Mouse (Mus musculus): ENCODE measurements around the gene Tmem132d.

Gene Tmem132d

DNA sequence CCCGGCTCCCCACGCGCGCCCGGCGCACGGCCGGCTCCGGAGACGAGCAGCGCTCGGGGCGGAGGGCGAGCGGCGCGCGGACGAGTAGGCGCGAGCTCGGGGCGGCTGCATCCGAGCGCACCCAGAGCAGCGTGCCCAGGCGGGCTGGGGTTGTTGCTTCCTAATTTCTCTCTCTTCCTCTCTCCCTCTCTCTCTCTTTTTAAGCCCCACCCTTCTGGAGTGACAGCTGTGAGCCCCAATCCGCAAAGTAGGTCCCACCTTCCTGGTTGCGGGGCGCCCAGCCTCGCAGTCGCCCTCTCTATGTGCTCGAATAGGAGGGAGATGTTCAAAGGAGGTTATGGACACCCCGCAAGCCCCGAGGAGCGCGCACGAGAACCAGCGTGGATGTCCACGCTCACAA, at the start of gene Tmem132d:
TSS of gene Tmem132d (minus strand) at position 162 of the 400 bp plus-strand sequence.
- DNase-seq (ENCODE audit: low spot score), result no peak

DNA sequence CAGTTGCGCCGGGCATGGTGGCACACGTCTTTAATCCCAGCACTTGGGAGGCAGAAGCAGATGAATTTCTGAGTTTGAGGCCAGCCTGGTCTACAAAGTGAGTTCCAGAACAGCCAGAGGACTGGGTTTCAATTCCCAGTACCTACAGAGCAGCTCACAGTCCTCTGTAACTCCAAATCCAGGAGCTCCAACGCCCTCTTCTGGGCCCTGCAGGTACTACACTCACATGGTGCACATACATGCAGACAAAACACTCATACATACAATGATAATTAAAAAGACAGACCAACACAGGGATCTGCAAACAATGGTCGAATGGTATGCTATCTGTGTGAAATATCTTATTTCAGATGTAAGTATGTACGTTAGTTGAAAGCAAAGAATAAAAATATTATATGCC, 47.9 kb upstream of the Tmem132d start:
- DNase-seq (ENCODE audit: low spot score), result no peak

DNA sequence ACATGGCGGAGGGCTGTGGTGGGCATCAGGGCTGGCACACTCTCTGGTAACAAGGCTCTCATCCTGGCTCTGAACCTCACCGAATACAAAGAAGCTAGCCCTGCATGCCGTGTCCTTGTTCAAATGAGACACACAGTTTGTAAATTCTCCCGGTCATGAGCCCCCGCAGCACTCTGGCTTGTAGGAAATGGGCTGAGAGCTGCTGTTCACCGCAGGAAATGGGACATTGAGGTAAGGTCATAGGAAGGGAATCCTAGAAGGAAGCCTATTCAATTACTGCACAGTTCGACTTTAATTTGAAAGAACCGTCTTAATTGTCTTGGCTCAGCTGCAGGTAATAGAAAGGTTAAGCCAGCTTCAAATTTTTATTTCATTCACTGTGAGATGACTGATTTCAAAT, 42.5 kb upstream of the Tmem132d start:
- DNase-seq (ENCODE audit: low spot score), result no peak

DNA sequence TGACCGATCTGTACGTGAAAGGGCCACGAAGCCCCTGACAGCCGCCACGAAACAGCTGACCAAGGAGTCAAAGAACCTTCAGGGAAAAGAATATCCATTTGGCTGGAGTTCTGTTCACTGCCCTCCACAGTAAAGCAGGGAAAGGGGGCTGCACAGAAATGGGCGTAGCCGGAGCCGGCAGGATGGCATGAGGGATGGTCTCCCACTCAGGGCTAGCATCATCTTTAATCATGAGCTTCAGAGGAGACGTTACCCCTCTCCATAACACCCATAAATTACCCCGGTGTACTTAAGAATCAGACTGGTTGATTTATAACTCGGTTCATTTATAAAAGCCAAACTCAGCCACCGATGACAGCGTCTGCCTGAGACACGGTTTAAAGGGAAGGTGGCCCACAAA, 36.9 kb upstream of the Tmem132d start:
- no peak for DNase-seq (ENCODE audit: low spot score)

DNA sequence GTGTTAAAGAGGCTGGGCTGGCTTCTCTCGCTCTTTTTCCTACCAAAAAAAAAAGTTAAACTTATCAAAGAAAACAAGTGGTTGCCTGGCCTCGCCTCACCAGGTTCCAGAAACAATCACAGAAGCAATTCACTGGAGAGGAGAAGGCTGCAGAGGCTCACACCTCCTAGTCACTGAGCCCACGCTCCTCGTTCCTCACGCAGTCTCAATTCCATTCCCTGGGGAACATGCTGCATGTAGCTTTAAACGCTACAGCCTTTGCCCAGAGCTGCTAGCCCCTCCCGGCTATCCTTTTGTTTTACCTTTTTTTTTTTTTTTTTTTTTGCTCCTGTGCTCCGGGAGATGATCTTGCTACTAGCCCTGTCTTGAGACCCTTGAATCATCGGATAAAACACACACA, 31.6 kb upstream of the Tmem132d start:
- no peak for DNase-seq (ENCODE audit: low spot score)

DNA sequence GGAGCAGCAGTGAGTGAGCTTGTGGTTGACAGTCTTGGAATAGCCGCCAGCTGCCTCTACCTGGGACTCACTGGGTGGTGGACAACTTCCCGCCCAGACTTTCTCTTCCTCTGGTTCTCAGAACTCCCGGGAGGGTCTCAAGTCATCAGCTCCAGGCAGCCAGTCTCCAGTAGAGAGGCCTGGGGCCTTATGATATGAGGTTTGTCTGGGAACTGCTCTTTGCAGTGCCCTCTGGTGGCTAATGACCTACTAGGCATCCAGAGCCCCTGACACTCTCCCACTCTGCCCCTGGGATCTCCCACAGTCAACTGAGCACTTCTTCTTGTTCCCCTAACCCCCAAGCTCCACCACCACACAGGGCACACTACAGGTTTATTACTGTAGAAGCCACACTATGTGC, 27.7 kb upstream of the Tmem132d start:
- no peak for DNase-seq (ENCODE audit: low spot score)

DNA sequence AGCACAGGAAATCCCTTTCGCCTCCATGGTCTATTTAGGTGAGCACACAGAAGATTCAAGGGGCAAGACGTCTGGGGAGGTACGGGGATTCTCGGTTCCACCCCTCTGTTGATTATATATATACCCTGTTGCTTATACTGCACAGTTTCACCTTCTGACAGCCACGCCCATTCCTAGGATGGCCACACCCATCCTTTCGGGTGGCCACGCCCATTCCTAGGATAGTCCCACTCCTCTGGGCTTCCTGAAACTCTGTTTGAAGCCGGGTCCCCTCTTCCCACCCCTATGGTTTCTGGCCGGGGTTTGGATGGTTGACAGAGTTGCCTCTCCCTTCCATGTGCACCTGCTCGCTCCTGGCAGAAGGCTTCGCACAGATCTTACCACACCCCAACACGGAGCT, 22.9 kb upstream of the Tmem132d start:
- no peak for DNase-seq (ENCODE audit: low spot score)

DNA sequence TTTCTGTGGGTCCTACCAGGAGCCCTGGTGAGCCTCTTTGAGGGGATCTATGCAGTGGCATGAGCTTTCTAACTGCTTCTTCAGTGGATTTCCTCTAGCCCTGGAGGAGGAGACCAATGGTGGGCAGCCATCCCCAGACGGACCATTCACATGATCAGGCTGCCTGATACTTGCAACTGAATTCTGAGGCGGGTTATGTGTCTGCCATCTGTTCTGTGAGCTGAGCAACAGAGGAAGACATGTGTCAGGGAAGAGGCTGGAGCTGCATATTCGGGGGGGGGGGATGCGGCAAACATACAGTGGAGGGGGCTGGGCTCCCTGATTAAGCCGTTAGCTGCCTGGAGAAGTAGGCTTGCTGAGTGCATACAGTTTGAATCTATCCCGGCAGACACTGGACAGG, 19.3 kb upstream of the Tmem132d start:
- DNase-seq (ENCODE audit: low spot score), result no peak

DNA sequence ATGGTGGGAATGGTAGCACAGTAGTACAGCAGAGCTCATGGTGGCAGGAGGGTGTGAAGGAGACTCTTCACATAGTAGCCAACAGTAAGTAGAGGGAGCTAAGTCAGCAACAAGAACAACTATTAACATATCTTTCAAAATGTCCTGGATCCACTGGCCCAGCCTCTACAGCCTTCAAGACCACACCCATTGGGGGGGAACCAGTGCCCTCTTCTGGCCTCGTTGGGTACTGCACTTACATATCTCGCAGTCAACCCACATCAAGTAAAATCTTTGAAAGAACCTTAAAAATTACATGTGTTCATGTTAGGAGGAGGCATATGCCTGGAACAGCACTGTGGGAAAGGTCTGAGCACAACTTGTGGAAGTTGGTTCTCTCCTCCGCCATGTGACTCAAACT, 17.9 kb upstream of the Tmem132d start:
- no peak for DNase-seq (ENCODE audit: low spot score)

DNA sequence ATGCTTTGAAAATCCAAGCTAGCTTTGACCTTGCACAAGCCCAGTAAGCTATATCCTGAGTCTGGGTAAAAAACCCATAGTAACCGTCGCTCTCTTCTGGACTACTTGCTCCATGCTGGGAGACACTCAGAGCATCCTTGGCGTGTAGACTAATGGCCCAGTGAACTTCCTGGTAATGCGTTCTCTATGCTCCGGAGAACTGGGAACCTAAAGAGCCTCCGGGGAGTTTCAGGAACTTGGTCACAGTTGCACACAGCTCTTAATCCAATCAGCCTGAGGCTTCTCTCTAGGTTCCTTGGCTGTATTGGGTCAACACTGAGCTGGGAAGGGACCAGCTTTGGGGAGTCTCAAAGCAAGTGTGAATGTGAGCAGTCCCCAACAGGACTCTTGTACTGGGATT, 12.0 kb upstream of the Tmem132d start:
- DNase-seq (ENCODE audit: low spot score), result no peak

DNA sequence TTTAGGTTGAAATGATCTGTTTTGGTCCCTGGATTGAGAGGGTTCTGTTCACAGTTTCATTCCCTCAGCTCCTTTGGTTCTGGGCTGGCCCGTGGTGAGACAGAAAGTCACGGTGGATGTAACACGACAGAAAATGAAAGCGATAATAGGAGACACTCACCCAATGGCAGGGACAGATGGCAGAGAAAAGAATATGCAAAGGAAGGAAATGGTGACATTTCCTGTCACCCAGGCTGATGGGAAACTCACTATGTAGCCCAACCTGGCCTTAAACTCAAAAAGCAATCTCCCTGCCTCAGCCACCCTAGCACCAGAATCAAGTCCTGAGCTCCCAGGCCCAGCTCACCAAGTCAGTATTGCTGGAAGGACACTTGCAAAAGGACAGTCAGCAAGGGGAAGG, 11.0 kb upstream of the Tmem132d start:
- no peak for DNase-seq (ENCODE audit: low spot score)

DNA sequence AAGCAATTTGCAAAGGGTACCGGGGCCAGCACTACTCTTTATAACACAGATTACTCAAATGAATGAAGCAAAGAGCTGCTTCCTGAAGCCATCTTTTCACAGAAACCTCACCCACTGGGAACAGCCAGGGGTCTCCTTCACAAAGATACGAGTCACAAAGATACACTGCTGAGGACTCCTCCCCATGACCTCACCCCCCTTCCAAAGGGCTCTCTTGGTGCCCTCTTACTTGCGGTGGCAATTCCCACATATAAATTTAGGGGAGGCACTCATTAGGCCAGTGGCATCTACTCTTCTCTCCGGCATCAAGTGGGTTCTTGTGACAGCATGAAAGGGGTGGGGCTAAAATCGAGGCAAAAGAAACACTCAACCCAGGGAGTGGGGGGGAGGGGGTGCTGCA, 8.2 kb upstream of the Tmem132d start:
- DNase-seq (ENCODE audit: low spot score), result no peak

DNA sequence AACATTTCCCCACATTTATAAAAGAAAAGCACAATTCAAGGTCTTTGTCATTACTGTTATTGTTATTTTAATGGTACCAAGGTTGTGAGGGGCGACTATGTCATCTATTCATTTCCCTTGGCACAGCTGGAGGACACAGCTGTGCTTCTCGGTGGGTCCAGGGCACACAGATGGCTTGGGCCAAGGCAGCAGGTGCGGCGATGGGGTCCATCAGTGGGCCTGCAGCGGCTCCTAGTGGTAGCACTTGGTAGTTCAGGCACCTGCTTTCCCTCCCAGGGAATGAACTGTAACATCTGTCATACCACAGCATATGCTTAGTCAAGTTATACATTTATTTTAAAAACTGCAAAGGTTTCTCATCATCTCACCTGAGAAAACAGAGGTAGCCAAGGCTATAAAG, 7.0 kb upstream of the Tmem132d start:
- DNase-seq (ENCODE audit: low spot score), result no peak

DNA sequence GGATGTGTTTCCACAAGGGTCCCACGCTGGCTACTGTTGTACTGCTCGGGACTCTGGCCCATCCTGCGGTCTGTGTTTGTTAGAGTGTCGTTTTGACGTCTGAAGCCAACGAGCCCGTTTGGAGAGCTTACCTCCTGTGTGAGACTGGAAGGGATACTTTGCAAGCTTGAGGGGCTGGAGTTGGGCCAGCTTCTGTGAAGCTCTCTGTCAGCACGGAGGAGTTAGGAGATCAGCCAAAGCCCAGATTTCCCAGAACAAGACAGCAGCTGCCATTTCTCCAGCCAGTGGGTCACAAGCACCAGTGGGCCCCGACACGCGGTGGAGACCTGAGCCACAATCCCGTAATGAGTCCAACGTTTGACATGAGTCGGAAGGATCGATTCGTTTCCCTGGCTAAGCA, 5.2 kb upstream of the Tmem132d start:
- no peak for DNase-seq (ENCODE audit: low spot score)

DNA sequence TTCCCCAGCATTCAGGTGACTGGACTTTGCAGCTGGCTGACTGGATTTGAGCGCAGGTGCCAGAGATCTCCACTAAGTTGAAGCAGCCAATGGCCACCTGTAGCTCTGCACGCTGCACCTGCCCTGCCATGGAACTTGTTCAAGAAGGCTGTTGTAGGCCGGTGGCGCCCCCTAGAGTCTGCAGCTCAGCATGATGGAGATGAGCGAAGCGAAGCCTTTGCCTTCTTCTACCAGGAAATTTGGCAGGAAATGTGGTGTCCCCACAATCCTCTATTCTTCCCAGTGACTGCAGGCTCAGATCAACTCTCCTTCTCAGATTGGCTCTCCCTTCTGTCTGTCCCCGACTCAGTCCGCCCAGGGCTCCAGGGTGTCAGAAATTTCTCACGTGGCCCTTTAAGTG, 4.0 kb upstream of the Tmem132d start:
- DNase-seq (ENCODE audit: low spot score), result no peak

DNA sequence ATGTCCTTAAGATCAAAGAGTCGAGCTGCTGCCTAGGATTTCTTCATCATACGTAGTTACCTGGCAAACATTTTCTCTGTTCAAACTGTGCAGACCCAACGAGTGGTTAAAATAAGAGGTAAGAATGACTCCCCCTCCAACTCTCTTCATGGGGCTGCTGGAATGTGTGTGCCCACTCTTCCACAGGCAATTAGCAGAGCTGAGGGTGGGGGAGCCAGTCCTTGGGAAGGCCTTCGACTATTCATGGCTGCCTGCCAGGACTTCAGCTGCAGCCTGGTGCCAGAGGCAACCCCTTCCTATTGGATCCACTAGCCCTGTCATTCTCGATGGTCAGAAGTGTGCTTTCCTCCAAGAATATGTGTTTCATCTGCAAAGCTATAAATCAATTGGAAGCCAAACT, 2.8 kb upstream of the Tmem132d start:
- DNase-seq (ENCODE audit: low spot score), result no peak

DNA sequence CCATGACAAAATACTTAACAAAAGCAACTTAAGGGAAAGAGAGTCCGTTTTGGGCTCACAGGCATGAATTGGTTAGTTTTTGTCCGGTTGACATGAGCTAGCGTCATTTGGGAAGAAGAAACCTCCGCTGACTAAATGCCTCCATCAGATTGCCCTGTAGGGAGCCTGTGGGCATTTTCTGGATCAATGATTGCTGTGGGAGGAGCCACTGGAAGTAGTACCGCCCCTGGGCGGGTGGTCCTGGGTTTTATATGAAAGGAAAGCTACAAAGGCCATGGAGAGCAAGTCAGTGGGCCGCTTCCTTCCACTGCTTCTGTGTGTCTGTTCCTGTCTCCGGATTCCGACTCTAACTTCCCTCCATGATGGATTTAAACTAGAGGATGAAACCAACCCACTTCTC, 909 bp upstream of the Tmem132d start:
- DNase-seq (ENCODE audit: low spot score), result no peak

DNA sequence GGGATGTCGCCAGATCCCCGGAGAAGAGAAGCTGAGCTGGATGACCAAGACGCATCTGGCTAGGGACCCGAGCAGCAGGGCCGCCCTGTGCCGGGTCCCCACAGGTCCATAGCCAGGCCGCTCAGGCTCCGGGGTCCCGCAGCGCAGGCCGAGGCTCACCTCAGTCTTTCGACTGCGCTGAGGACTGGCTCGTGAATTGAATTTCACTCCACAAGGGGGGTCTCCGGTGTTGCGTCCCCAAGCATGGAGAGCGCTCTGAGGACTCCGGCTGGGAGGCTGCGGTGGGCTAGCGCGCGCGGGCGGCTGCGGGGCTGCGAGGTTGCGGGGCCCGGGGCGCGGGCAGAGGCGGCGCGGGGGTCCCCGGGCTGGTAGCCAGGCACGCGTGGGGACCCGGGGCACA, 455 bp downstream of the Tmem132d start:
- no peak for DNase-seq (ENCODE audit: low spot score)

DNA sequence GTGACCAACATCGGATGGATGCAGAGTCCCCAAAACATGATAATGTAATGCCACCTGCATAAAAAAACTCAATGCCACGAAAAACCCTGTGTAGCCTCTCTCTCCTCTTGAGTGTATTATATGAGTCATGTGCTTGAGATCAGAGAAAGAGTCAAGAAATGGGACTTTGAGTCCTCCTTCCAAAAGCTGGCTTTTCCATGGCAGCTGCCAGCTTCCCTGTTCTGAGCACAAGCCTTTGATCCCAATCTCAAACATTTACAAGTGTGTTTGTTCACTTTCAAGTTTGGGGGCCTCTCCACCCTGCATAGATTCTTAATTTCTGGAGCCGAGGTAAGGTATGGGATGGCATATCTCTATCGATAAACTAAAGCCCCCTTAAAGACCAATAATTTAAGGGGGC, 8.2 kb downstream of the Tmem132d start:
- no peak for DNase-seq (ENCODE audit: low spot score)

DNA sequence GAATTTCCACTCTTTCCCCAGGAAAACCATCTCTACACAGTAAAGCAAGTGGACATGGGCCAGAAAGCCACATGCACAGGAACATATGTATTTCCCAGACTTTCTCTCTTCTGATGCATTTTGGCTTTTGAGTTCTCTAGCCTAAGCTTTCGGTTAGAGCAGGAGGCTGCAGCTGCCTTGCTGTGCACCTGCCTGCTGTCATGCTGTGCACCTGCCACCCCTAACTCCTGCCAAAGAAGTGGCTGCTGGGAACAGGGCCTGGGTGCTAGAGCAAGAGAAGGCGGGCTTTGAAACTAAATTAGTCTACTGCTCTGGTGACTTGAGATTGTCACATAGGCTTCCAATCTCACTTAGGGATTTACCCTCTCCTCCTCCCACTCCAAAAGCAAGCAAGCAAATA, 8.7 kb downstream of the Tmem132d start:
- DNase-seq (ENCODE audit: low spot score), result no peak

DNA sequence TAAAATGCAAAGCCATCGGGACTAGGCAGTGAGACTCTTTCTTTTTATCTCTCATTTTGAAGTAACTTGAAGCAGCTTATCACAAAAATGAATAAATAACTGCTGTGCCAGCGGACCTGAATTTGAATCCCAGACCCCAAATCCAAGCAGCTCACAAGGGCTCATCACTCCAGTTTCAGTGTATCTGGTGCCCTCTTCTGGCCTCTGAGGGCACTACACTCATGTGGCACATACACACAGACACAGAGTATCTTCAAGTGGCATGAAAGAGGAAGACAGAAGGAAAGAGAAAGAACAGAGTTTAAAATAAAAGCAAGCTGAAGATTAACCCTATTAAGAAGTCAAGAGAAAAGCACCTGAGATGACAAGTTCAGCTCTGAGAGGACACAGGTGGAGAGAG, 10.8 kb downstream of the Tmem132d start:
- no peak for DNase-seq (ENCODE audit: low spot score)

DNA sequence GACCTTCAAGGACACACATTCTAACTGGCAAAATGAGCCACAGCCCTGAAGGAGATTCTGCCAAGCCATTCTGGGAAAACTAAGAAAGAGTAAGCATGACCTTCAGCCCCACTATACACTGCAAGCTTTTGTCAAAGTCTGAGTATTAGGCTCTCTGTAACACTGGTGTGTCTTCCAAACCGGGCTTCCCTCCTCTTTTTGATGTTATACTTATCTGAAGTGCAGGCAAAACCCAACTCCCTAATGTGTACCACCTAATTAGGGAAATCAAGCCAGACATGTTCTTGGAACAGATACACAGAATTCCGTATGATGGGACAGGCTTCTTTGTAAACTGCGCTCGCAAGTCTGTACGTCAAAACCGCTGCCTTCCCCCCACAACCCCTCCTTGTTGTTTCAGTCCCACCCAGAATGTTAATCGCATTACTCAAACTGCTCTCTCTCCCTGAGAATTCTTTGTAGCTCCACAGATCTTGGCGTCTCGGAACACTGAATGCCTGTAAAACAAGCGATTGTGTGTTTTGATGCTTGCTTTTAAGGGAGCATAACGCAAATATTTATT, 14.6 kb downstream of the Tmem132d start:
- DNase-seq (ENCODE audit: low spot score), result no peak

DNA sequence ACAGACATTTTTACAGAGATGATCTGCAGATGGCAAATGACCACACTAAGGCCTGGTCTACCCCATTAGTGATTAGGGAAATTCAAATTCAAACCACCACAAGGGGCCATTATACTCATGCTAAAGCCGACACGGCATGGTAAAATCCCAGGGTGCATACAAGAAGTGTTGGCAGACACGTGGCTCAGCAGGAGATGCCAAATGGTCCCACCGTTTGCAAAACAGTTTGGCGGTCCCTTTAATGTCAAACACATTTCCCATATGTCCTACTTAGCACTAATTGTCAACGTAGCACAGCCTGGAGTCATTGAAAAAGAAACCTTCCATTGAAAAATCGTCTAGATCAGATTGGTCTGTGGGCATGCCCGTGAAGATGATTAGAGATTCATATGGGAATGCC, 18.8 kb downstream of the Tmem132d start:
- no peak for DNase-seq (ENCODE audit: low spot score)

DNA sequence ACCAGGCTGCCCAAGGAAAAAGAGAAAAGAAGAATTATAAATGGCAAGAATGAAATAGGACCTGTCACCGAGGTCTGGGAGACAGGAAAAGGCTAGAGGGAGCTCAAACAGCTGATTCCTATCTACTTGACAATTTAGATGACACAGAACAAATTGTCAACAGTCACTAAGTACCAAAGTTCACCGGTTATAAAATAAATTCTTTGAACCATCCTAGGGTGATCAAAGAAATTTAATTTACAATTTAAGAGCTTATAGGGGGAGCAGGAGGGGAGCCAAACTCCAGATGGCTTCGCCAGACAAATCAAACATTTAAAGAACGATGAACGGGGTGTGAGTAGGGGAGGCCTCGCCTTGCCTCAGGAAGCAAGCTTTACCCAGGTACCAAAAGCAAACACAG, 20.6 kb downstream of the Tmem132d start:
- no peak for DNase-seq (ENCODE audit: low spot score)

DNA sequence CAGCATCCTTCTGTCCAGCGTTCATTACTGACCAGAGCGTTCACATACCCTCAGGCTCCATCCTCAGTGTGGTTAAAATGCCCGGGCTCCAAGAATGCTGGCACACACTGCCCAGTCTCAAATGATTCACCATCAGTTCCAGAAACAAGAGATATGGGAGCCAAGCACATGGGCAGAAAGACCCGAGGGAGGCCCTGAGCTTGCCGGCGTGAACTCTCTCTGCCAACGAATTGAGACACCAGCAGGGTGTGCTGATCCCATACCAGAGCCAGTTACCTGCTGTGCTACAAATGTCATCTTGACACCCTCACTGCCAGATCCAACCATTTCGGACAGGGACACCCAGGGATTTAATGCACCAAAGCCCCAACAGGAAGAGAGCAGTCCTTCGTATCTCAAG, 25.3 kb downstream of the Tmem132d start:
- DNase-seq (ENCODE audit: low spot score), result no peak
